ENCODE assay signal across 13 mouse cellular contexts in the genomic region with DNA sequence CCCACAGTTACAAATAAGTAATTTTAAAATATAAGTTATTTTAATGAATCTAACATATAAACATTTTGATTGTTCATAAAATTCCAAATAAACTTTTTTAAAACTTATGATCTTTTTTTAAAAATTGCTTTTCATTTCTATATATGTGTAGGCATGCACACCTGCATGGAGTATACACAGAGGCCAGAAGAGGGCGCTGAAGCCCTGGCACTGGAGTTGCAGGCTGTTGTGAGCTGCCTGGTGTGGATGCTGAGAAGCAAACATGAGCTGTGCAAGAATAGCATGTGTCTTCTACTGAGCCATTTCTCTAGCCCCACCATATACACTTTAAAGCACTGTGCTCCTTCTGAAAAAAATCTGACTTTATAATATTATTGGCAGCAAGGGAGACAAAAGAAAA. TPM values are rescaled to one million over a fixed set of nuclear protein-coding genes. Genes with fewer than 3 reads are reported as not detected.
DNase-seq lines count a peak whose midpoint lies in the region; ATAC-seq and TF ChIP-seq lines count a peak whose summit lies in the region.
"Had no signal": no experiment of that assay in that cellular context is flagged by ENCODE, and none has a peak within 500 bp of the region (broad histone marks: within the 10 kb centered on the region; RNA-seq: fewer than 3 reads in every experiment).

No protein-coding gene starts in this region.

- peak; percentile 9 for DNase-seq in hindbrain, embryonic 11.5 days (ENCODE audit: low spot score)
- no peak for DNase-seq in hindbrain, embryonic 14.5 days (ENCODE audit: low spot score)
- no peak for DNase-seq in midbrain, postnatal 0 days (ENCODE audit: low spot score)
- DNase-seq in brain, embryonic 14.5 days (ENCODE audit: low read depth) = no peak
- DNase-seq in thymus, postnatal 14 days = peak; percentile 46
- no peak for DNase-seq in ovary, postnatal 14 days (ENCODE audit: low spot score)
- DNase-seq in layer of hippocampus, adult 11-12 months (ENCODE audit: low spot score) = no peak
- DNase-seq: layer of hippocampus, postnatal 36 days had no signal

- H3K27me3 ChIP-seq in hindbrain, embryonic 11.5 days (ENCODE audit: control insufficient read depth, insufficient read depth, low read length) = no peaks in the 10 kb centered on the region
- H3K27me3 ChIP-seq in hindbrain, embryonic 14.5 days (ENCODE audit: control insufficient read depth, insufficient read depth, low read length) = no peaks in the 10 kb centered on the region
- H3K27me3 ChIP-seq in midbrain, postnatal 0 days (ENCODE audit: insufficient read depth, low read length) = no peaks in the 10 kb centered on the region
- H3K27me3 ChIP-seq in midbrain, embryonic 13.5 days = no peaks in the 10 kb centered on the region
- H3K27me3 ChIP-seq: heart, embryonic 15.5 days; intestine, embryonic 15.5 days; lung, embryonic 15.5 days; neural tube, embryonic 12.5 days had no signal

- WGBS in hindbrain, embryonic 11.5 days = 30% methylated on average over 1 of the region's 1 CpGs
- WGBS in hindbrain, embryonic 14.5 days = 37% methylated on average over 1 of the region's 1 CpGs
- WGBS in midbrain, postnatal 0 days = 46% methylated on average over 1 of the region's 1 CpGs
- 31% methylated on average over 1 of the region's 1 CpGs for WGBS in midbrain, embryonic 13.5 days

- no peaks in the 10 kb centered on the region for H3K4me1 ChIP-seq in hindbrain, embryonic 11.5 days (replicated peaks; ENCODE audit: control insufficient read depth, insufficient read depth, low read length)
- no peaks in the 10 kb centered on the region for H3K4me1 ChIP-seq in hindbrain, embryonic 14.5 days (replicated peaks; ENCODE audit: control insufficient read depth, insufficient read depth, low read length)
- H3K4me1 ChIP-seq in midbrain, postnatal 0 days (ENCODE audit: insufficient read depth, low read length) = no peaks in the 10 kb centered on the region
- no peaks in the 10 kb centered on the region for H3K4me1 ChIP-seq in midbrain, embryonic 13.5 days (replicated peaks)
- H3K4me1 ChIP-seq: intestine, embryonic 15.5 days; lung, embryonic 15.5 days; neural tube, embryonic 12.5 days had no signal

- TF ChIP-seq CTCF in midbrain, postnatal 0 days (IDR thresholded peaks at IDR 0.05) = peak; percentile 38
- peak; percentile 34; the same call in 1 of the 2 replicates for TF ChIP-seq CTCF in brain, embryonic 14.5 days (IDR thresholded peaks at IDR 0.05; ENCODE audit: borderline replicate concordance, extremely low read depth, insufficient read depth, insufficient read length)

- ATAC-seq in hindbrain, embryonic 11.5 days (ENCODE audit: low FRiP score) = no peak
- no peak for ATAC-seq in hindbrain, embryonic 14.5 days (ENCODE audit: low FRiP score)
- no peak for ATAC-seq in midbrain, postnatal 0 days (ENCODE audit: low FRiP score)
- ATAC-seq in midbrain, embryonic 13.5 days = no peak
- ATAC-seq: intestine, embryonic 15.5 days had no signal

- no peak overlapping the region for H3K4me3 ChIP-seq in hindbrain, embryonic 11.5 days (ENCODE audit: low read depth, low read length)
- H3K4me3 ChIP-seq in hindbrain, embryonic 14.5 days (replicated peaks; ENCODE audit: low read length) = no peak overlapping the region
- H3K4me3 ChIP-seq in midbrain, postnatal 0 days (ENCODE audit: low read depth, low read length) = no peak overlapping the region
- H3K4me3 ChIP-seq in midbrain, embryonic 13.5 days (replicated peaks) = no peak overlapping the region
- H3K4me3 ChIP-seq: heart, embryonic 15.5 days; intestine, embryonic 15.5 days; lung, embryonic 15.5 days; neural tube, embryonic 12.5 days had no signal

- no peak overlapping the region for H3K27ac ChIP-seq in hindbrain, embryonic 11.5 days (ENCODE audit: low read depth, low read length)
- H3K27ac ChIP-seq in hindbrain, embryonic 14.5 days = no peak overlapping the region
- H3K27ac ChIP-seq in midbrain, postnatal 0 days (ENCODE audit: low read depth, low read length) = no peak overlapping the region
- H3K27ac ChIP-seq in midbrain, embryonic 13.5 days = no peak overlapping the region
- H3K27ac ChIP-seq: heart, embryonic 15.5 days; intestine, embryonic 15.5 days; lung, embryonic 15.5 days; neural tube, embryonic 12.5 days had no signal

- H3K9me3 ChIP-seq in hindbrain, embryonic 11.5 days (ENCODE audit: control insufficient read depth, low read length) = peaks cover 4% of the 10 kb centered on the region; the same call in 1 of the 2 replicates
- H3K9me3 ChIP-seq in hindbrain, embryonic 14.5 days (ENCODE audit: control insufficient read depth, low read length) = 0 out of 2 replicates have a peak, but pooled peaks cover 3% of the 10 kb centered on the region
- 0 out of 2 replicates have a peak, but pooled peaks cover 2% of the 10 kb centered on the region for H3K9me3 ChIP-seq in midbrain, postnatal 0 days (ENCODE audit: low read length)
- no peaks in the 10 kb centered on the region for H3K9me3 ChIP-seq in midbrain, embryonic 13.5 days
- H3K9me3 ChIP-seq: heart, embryonic 15.5 days; intestine, embryonic 15.5 days; lung, embryonic 15.5 days; neural tube, embryonic 12.5 days had no signal

- no peak for TF ChIP-seq POLR2A in brain, embryonic 14.5 days (IDR thresholded peaks at IDR 0.05; ENCODE audit: borderline replicate concordance, extremely low read depth, insufficient read depth, insufficient read length, poor library complexity, severe bottlenecking)

- H3K4me2 ChIP-seq in hindbrain, embryonic 11.5 days (replicated peaks; ENCODE audit: low read depth, low read length) = no peak overlapping the region
- H3K4me2 ChIP-seq in hindbrain, embryonic 14.5 days (replicated peaks) = no peak overlapping the region
- H3K4me2 ChIP-seq in midbrain, postnatal 0 days (ENCODE audit: low read depth, low read length, poor library complexity, severe bottlenecking) = no peak overlapping the region
- no peak overlapping the region for H3K4me2 ChIP-seq in midbrain, embryonic 13.5 days (replicated peaks)
- H3K4me2 ChIP-seq: heart, embryonic 15.5 days; intestine, embryonic 15.5 days; lung, embryonic 15.5 days; neural tube, embryonic 12.5 days had no signal

- H3K9ac ChIP-seq in hindbrain, embryonic 11.5 days (ENCODE audit: low read depth, low read length) = no peak overlapping the region
- no peak overlapping the region for H3K9ac ChIP-seq in hindbrain, embryonic 14.5 days
- no peak overlapping the region for H3K9ac ChIP-seq in midbrain, postnatal 0 days (replicated peaks; ENCODE audit: low read length, poor library complexity, severe bottlenecking)
- H3K9ac ChIP-seq in midbrain, embryonic 13.5 days (replicated peaks) = no peak overlapping the region
- H3K9ac ChIP-seq: heart, embryonic 15.5 days; intestine, embryonic 15.5 days; lung, embryonic 15.5 days; neural tube, embryonic 12.5 days had no signal

- peaks cover 5% of the 10 kb centered on the region; the same call in 1 of the 2 replicates for H3K36me3 ChIP-seq in hindbrain, embryonic 11.5 days (ENCODE audit: control insufficient read depth, insufficient read depth, low read length)
- H3K36me3 ChIP-seq in hindbrain, embryonic 14.5 days (replicated peaks; ENCODE audit: control insufficient read depth, insufficient read depth) = peaks cover 59% of the 10 kb centered on the region
- peaks cover 19% of the 10 kb centered on the region for H3K36me3 ChIP-seq in midbrain, postnatal 0 days (ENCODE audit: insufficient read depth, low read length)
- H3K36me3 ChIP-seq in midbrain, embryonic 13.5 days = peaks cover 64% of the 10 kb centered on the region

RNA-seq across cellular contexts. Expression of gene Minpp1, which starts 26.9 kb away (rescaled TPM):
- 64.8 and 68.8 TPM in 2 replicates for polyA plus RNA-seq in hindbrain, embryonic 11.5 days (2014; fragmentation: Nextera tagmentation; extraction: Ambion mirVana)
- 60.6 and 66.2 TPM in 2 replicates for polyA plus RNA-seq in hindbrain, embryonic 14.5 days (2014; fragmentation: Nextera tagmentation; extraction: Ambion mirVana)
- total RNA-seq in midbrain, postnatal 0 days (2014; rRNA removed) = 92.6 and 122 TPM in 2 replicates
- polyA plus RNA-seq in midbrain, postnatal 0 days (2015; fragmentation: Nextera tagmentation; extraction: Ambion mirVana) = 63.1 and 70.2 TPM in 2 replicates
- polyA plus RNA-seq in midbrain, embryonic 13.5 days (2015; fragmentation: Nextera tagmentation; extraction: Ambion mirVana) = 54.4 and 54.9 TPM in 2 replicates
- polyA plus RNA-seq in brain, embryonic 14.5 days (2012; rRNA removed) = 37.4 and 41.5 TPM in 2 replicates

RNA-seq across cellular contexts. Expression of gene Rpl9-ps6, which starts 46.1 kb away (rescaled TPM):
- polyA plus RNA-seq in hindbrain, embryonic 11.5 days (2014; fragmentation: Nextera tagmentation; extraction: Ambion mirVana) = 76.8 and 85.8 TPM in 2 replicates
- polyA plus RNA-seq in hindbrain, embryonic 14.5 days (2014; fragmentation: Nextera tagmentation; extraction: Ambion mirVana) = 67.6 and 79.3 TPM in 2 replicates
- total RNA-seq in midbrain, postnatal 0 days (2014; rRNA removed) = 39.8 and 71.7 TPM in 2 replicates
- polyA plus RNA-seq in midbrain, postnatal 0 days (2015; fragmentation: Nextera tagmentation; extraction: Ambion mirVana) = 48.9 and 51.6 TPM in 2 replicates
- 70.7 and 97.8 TPM in 2 replicates for polyA plus RNA-seq in midbrain, embryonic 13.5 days (2015; fragmentation: Nextera tagmentation; extraction: Ambion mirVana)
- polyA plus RNA-seq in brain, embryonic 14.5 days (2012; rRNA removed) = 24.7 and 33.5 TPM in 2 replicates

Comparison
In these comparisons a context has a peak if more than half of its experiments do, and no peak if none do; other contexts are left out.
1. DNase-seq: peak in hindbrain, embryonic 11.5 days (single experiment) and thymus, postnatal 14 days (single experiment); none in hindbrain, embryonic 14.5 days (single experiment), midbrain, postnatal 0 days (single experiment), brain, embryonic 14.5 days (single experiment), ovary, postnatal 14 days (single experiment) and layer of hippocampus, adult 11-12 months (single experiment).